Mouse (Mus musculus): ENCODE measurements around the gene Psmd2. TPM values are rescaled to one million over a fixed set of nuclear protein-coding genes. Genes with fewer than 3 reads are reported as not detected.
A peak's percentile ranks its signal among the peaks of the same experiment; 100 is the strongest.

Gene Psmd2
- total RNA-seq (2021), result 100 to 1,000 TPM; 214 to 216 TPM

DNA sequence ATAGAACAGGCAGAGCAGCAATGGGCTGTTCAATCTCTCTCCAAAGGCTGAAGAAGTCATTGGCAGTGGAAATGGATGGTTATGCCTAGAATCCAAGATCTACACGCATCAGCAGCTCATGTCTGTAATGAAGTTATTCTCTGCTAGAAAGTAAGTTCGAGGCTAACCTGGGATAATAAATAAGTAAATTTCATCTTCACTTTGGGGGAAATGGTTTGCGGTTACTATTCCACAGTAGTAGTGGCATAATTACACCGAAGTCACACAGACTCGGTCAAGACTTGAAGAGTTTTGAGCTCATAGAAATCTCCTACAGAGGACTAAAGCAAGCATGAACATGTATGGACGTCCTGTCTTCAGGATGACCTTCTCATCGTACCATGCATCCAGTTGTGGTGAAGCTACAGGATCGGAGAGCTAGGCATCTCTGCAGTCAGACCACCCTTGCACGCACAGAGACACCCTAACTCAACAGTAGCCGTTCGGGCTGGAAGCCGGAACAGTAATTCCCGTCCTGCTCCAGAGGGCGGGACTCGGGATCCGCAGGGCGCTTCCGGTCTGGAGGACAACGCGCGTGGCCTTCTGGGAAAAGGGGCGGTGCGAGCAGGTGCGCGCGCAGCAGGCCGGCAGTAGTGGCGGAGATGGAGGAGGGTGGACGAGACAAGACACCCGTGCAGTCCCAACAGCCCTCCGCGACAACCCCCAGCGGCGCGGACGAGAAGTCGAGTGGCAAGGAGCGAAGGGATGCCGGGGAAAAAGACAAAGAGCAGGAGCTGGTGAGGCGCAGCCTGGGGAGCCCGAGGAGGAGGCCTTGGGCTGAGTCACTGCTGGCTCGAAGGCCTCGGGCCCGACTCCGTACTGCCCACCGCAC, at the start of gene Psmd2:
Gene Psmd2, plus strand, starts transcription at position 577 of the 871 bp plus-strand sequence.
- intact Hi-C loops (cut with DNase I), result loop anchor here (1.0 to 5.0 kb wide), 4 partner anchors 41 to 224 kb away; partner anchors contain the start of genes Abcc5, Alg3, Ap2m1 and Eef1akmt4
- DNase-seq, result peak; percentile 98 to 99

DNA sequence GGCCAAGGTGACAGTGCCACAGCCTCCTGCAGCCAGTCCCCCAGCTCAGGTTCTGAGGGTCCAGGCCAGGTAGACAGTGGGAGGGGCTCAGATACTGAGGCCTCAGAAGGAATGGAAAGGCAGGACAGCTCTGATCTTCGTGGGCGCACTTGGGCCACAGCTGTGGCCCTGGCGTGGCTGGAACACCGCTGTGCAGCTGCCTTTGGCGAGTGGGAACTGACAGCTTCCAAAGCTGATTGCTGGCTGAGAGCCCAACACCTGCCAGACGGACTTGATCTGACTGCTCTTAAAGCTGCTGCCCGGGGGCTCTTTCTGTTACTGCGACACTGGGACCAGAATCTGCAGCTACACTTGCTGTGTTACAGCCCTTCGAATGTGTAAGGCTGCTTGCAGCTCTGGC, 46.7 kb upstream of the Psmd2 start:
- no peak for DNase-seq
- intact Hi-C loops (cut with DNase I), result no loop called here

DNA sequence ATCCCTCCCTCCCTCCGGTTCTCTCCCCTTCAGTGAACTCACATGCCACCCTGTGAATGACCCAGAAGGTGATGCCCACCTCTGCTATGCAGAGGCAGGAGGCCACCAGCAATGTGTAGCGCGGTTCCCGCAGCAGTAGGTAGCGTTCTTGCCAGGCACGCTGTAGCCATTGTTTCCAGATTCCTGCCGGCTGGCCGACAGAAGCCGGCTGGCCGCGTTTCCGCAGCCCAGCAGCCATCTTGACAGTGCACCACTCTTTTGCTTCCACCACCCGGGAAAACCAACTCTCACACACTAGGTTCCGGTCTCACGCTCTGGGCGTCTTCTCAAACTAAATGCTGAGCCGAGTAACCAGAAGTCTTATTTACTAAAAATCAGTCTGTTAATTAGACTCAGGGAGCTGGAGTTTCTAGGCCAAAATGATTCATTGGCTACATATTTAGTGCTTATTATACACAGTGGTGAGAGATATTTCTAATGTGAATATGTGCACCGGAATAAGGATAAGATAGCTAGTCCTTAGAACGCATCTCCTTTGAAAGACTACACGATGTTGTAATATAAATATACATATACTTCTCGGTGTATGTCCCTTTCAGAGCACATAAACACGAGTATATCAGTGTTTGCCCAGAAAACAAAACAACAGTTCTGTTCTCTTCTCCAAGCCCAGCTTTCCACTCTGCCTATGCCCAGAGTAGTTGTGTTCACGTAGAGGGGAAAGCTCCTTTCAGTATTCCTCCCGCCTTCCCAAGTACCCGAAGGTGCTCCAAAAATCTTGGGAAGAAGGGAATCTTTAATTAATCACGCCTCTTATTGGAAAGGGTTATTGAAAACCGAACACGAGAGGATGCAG, 40.7 kb upstream of the Psmd2 start:
- intact Hi-C loops (cut with DNase I), result loop anchor here (2.0 to 5.0 kb wide), 5 partner anchors 30 to 113 kb away; partner anchors contain the start of genes Abcf3, Dvl3, Eif2b5 and Psmd2
- DNase-seq, result peak; percentile 76 to 84

DNA sequence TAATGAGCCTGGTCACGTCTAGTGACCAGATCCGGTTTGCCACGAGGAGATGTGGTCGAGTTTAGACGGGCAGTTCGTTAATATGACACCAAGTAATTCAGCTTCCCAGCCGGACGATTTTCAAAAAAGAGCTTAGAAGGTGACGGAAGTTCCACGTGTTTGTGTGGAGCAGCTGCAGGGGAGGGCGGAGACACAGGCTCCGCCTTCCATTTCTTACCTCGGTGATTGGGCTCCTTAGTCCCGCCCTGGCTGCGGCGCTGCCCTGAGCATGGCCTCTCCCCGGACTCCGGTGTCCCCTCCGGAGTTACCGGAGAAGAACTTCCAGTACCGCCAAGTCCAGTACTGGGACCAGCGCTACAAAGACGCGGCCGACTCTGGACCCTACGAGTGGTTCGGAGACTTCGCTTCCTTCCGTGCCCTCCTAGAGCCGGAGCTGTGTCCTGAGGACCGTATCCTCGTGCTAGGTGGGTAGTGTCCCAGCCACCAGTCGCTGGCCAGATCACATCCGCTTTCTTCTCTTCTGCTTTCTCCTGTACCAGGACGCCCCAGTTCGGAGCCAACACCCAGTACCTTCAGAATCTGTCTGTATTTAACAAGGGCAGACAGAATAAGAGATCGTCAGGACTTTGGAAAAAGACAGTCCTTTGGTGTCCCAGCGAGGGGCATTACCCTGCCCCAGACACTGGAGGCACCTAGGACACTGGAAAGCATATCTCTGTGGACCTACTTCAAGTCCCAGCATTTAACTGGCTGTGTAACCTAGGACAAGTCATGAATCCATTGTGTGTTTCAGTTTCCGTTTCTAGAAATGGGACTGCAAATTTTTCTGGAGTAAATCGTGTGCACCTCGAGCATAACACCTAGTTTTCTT, 39.9 kb upstream of the Psmd2 start, which contains the start of the genes Eef1akmt4, Gm49333 and Alg3:
Gene Eef1akmt4, plus strand, starts transcription at position 237 of the 871 bp plus-strand sequence.
Gene Gm49333, plus strand, starts transcription at position 254 of the 871 bp plus-strand sequence.
Gene Alg3, minus strand, starts transcription at position 379 of the 871 bp plus-strand sequence.
- DNase-seq, result peak; percentile 82 to 86
- intact Hi-C loops (cut with DNase I), result loop anchor here (2.0 to 5.0 kb wide), 5 partner anchors 29 to 114 kb away; partner anchors contain the start of genes Abcf3, Dvl3, Eif2b5 and Psmd2

DNA sequence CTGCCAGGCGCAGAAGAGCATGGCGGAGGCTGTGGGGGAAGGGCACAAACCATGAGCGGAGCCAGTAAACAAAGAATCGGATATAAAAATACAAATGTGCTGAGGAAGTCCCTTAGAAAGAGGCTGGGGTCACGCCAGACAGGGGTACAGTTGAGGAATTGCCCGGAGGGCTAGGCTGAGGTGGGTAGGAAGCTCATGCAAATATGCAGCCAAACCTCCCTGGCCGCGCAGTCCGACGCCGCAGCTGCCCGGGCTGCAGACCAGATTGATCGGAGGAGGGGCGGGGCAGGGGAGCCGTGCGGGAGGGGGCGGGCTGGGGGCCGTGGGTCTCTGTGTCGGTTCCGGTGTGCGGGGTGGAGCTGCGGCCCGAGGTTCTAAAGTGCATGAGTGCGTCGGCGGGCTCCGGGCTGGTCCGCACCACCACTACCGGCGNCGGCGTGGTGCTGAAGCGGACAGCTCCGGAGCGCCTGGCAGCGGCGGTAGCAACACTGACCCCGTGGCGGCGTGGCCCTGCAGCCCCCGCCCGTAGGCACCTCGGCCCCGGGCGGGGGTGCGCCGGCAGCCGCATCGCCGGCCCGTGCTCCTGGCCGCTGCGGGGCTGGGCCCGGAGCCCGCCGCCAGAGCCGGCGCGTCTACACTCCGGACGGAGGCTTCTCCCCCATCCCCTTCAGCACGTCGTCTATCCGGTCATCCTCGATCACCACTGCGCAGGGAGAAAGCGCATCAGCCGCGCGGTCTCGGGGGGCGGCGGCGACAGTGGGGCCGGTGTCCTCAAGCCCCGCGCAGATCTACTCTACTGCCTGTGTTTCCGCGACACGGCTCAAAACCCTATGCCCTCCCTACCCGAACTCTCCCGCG, 31.7 kb upstream of the Psmd2 start:
- intact Hi-C loops (cut with DNase I), result no loop called here

DNA sequence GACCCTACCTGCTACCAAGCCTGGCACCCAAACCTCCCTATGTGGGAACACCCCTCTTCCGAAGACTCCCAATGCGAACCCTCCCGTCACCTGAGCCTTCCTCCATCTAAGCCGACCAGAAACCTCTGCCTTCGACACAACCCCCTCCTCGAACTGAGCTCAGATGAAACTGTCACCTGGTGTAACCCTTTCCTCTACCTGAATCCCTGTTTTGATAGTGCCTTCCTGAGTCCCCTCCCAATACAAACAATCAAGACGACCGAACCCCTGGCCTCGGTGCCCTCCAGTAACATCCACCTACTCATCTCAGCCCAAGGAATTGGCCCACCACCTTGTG, 31.1 kb upstream of the Psmd2 start:
- intact Hi-C loops (cut with DNase I), result no loop called here
- DNase-seq, result no peak

More for the DNA sequence above, 31.7 kb upstream of the Psmd2 start:
- peak; percentile 22 to 41 for DNase-seq

DNA sequence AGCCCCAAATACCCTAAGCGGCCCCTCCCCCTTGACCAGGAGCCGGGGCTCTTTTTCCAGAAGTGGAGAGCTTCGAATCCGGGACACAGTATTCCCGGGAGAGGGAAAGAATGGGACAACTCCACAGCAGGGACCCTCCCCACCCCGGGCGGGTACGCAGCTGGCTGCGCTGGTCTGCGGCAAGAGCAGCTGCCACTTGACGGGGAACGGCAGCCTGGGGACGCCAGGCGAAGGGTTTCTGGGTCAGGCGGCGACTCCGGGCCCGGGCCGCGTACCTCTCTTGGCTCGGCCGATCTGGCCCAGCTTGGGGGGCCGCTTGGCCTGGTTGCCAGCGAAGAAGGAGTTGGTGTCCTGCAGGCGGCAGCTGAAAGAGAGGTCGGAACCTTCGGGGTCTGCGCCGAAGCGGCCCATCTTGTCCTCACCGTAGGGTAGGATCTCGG, 30.7 kb upstream of the Psmd2 start:
- intact Hi-C loops (cut with DNase I), result no loop called here
- no peak for DNase-seq

DNA sequence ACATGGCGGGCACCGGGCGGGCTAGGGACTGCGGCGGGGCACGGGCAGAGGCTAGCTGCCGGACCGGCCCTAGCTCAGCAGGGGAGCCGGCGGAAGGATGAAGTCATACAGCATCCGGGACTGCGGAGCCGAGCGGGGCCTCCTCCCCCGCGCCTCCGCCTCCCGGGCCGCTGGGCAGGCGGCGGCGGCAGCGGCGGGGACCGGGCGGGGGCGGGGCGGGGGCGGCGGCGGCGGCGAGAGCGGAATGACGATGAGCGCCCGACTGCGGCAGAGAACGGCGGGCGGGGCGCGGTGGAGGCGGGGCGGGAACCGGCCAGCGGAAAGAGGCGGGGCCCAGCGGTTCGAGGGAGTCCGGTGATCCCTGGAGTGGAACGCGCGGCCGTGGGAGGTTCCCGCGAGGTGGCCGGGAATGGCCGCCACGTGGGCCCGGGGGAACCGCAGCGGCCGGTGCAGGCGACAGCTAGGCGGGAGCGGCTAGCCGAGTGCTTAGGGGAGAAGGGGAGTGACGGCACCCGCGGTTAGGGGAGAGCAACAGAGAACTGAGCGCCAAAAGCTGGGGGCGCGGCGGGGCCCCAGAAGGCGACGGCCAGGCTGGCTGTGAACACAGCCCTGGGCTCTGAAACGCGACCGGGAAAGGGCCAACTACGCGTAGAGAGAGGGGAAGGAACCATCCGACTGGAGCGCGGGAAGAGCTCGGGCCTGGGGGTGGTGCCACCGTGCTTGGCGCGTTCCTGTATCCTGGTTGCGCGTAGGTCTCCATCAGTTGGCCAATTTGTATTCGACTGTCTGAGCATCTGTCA, 30.1 kb upstream of the Psmd2 start, which contains the start of gene Camk2n2:
Gene Camk2n2, minus strand, starts transcription at position 97 of the 800 bp plus-strand sequence.
- intact Hi-C loops (cut with DNase I), result no loop called here
- DNase-seq, result peak; percentile 72 to 73

DNA sequence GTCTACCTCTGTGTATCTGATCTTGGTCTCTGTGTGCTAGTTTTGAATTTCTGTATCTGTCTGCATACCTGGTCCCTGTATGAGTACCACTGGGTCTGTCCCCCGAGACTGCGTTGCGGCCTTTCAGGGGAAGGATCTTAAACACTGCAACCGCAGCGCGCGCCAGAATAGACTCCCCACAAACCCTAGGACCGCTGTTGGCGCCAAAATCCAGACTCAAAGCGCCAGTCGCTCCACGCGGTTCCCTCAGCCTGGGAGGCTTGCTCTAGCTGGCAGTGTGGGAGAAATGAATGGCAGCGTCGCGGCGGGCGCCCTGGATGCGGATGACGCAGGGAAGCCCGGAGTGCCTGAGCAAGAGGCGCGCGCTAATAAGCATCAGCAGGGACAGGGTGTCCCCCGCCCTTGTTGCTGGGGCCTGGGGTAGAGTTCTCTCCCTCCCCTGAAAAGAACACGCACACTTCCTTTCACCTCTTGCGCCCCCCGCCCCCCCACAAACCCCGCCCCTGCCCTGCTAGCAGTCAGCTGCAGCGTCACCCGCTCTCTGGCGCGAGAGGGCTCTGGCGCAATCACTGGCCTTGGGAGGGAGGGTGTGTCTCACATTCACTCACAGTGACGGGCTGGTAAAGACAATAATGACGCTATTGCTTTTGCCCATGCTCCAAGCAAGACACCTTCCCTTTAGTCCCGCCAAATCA, 29.3 kb upstream of the Psmd2 start:
- intact Hi-C loops (cut with DNase I), result no loop called here
- DNase-seq, result peak; percentile 47 to 64

DNA sequence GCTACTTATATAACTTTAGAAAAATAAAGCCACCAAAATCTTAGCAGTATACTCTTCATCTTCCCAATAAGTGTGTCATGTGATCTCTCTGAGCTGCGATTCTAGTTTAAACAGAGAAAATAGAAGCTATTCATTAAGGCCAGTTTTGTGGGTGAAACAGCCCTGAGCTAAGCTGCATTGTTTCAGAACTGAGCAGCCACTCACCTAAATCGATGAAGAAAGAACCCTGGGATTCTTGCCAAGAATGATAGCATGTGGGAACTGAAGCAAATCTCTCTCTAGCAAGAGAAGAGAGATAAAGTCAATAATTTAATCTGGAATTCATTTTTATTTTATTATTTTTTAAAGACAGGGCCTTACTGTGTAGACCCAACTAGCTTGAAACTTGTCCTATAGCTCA, 28.2 kb upstream of the Psmd2 start:
- intact Hi-C loops (cut with DNase I), result no loop called here
- no peak for DNase-seq

DNA sequence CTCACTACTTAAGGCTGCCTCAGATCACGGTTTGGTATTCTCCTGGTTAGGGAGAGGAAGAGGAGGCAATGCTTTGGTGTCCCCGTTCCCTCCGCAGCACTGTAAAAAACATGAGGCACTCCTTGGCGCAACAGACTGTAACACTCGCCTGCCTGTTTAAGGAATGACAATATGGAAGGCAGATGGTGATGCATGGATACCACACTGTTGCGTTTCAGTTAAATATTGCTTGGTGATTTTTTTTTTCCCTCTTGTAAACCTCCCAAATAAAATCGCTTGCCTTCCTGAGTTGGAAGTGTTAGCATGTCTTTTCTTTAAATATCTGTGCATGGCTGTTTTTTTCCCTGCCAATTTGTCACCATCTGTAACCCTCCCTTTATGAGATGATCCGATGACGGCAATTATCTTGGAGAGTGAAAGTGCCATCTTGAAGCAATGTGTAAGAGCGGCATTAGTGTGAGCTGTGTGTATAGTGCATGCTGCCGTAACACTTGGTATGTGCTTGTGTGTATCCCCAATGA, 22.5 kb upstream of the Psmd2 start:
- intact Hi-C loops (cut with DNase I), result no loop called here
- DNase-seq, result no peak

DNA sequence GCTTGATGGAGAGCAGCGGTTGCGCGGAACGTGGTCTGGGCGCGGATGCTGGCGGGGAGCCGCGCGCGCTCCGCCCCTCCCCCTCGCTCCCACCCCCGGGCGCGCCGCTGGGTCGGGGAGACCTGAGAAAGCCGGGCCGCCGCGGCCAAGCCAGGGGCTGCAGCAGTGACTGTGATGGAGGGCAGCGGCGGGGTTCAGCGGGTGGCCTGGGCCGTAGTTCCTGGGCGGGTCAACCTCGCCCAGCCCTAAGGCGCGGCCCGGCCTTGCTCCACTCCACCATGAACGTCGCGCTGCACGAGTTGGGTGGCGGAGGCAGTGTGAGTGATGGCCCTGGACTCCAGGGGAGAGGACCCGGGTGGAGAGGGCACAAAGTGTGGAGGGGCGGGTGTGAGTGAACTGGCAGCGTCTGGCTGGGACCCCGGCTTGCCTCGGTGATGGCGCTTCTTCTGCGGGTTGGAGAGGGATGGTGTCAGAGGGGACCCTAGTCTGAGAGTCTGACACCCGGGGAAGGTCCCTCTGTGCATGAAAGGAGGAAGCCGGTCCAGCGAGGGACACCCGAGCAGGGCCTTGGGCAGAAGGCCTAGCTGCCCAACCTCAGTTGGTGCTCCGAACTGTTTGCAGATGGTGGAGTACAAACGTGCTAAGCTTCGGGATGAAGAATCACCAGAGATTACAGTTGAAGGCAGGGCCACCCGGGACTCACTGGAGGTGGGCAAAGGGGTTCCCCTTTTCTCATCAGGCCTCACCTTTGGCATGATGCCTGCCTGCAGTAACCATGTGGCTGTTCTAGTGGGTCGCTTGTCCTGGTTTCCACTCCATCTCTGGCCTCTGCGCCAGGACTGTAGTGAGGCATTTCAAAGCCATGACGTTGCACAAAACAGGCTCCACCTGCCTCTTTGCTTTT, 21.5 kb upstream of the Psmd2 start, which contains the start of gene Ece2:
Gene Ece2, plus strand, starts transcription at position 98 of the 904 bp plus-strand sequence.
- intact Hi-C loops (cut with DNase I), result no loop called here
- DNase-seq, result peak in 1 of 2 experiments; percentile 22

DNA sequence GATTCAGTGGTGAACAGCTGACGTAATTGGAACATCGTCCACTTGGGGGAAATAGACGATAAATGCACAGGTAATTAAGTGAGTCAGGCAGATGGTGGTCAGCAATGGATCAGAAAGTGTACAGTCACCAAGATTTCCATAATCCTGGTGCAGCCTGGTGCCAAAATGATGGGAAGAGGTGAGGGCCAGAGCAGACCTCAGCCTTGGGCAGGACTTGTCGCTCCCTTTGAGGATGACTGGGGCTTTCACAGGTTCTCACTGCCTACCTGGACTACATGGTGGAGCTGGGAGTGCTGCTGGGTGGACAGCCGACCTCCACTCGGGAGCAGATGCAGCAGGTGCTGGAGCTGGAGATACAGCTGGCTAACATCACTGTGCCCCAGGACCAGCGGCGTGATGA, 14.0 kb upstream of the Psmd2 start:
- DNase-seq, result no peak
- intact Hi-C loops (cut with DNase I), result no loop called here

DNA sequence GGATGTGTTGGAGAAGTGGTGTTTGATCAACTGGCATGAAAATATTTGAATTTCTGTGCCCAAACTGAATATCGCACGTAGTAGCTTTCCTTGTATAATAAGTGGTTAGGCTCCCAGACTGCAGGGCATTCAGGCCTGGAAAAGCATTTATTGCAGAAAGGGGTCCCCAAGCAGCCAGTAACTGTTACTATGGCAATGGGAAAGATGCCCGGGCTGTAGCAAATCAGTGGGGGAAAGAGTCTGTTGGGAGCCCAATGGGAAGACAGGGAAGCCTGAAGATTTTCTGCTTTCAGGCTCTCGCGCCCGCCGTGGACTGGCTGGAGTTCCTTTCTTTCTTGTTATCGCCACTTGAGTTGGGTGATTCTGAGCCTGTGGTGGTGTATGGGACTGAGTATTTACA, 13.1 kb upstream of the Psmd2 start:
- intact Hi-C loops (cut with DNase I), result no loop called here
- no peak for DNase-seq

DNA sequence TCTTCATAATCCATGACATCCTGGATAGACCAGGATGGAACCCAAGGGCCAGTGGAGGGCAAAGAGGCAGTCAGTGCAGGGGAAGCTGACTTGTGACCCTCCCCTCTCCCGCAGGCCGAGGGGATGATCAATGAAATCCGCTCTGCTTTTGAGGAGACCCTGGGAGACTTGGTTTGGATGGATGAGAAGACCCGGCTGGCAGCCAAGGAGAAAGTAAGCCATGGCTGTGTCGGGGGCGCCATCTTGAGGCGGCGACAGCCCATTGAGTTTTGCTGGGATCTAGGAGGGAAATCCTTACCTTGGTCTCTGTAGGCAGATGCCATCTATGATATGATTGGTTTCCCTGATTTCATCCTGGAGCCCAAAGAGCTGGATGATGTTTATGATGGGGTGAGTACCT, 9.3 kb upstream of the Psmd2 start:
- intact Hi-C loops (cut with DNase I), result loop anchor here (1.0 kb wide), 1 partner anchor 146 kb away; no protein-coding TSS in a partner anchor
- peak; percentile 73 to 79 for DNase-seq

DNA sequence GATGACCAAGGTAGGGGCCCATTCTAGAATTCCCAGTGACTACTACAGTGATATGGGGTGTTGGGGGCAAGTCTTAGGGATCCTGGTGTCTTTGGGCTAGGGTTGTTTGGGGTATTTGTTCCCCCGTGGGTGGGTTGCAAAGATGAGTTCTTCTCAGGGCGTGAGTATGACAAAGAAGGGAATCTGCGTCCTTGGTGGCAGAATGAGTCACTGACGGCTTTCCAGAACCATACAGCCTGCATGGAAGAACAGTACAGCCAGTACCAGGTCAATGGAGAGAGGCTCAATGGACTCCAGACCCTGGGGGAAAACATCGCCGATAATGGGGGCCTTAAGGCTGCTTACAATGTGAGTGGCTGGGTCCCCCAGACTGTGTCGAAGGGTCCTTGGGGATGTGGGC, 7.5 kb upstream of the Psmd2 start:
- intact Hi-C loops (cut with DNase I), result no loop called here
- DNase-seq, result no peak
